Mouse (Mus musculus) Patski (cell line): ENCODE measurements at regions not wholly inside any gene's neighbourhood (a gene's known extent, or its start where the extent isn't known, plus 50 kb on each side); places are given as distances from the start of the nearest gene placed in this dataset.

Source experiments
- ATAC-seq: fragments of 100-300 bp; one replicate; pipeline ENCODE4 v1.8.0; 2021
- CTCF ChIA-PET: fragments of 350-600 bp; sonication (Branson Sonifier 250); formaldehyde crosslinking; loops from one replicate; lab custom pipeline; 2022; ENCODE audit warnings: inconsistent platforms; lab: Charles Lee
- POLR2A ChIA-PET: fragments of 350-600 bp; sonication (Branson Sonifier 250); formaldehyde crosslinking; loops from one replicate; lab custom pipeline; 2022; ENCODE audit warnings: antibody characterized with exemption, inconsistent platforms; lab: Charles Lee
- DNase-seq: peaks from one replicate; pipeline ENCODE4 v3.0.0-alpha.2; 2011; ENCODE audit warnings: low read depth, low spot score
- H3K27me3 ChIP-seq: fragments of 371-371 bp; one replicate; pipeline ENCODE4 v1.5.1; 2021
- CTCF ChIP-seq: fragments of 100-300 bp; IDR thresholded peaks from one replicate; pipeline ENCODE4 v1.5.1; 2021
- in situ Hi-C: fragments of 300-500 bp; cut with MboI; formaldehyde crosslinking; loops from 3 replicates; pipeline ENCODE4 v1.11.1; 2018; ENCODE audit warnings: low pct_unique_long_range_greater_than_20kb, mixed read lengths

DNA sequence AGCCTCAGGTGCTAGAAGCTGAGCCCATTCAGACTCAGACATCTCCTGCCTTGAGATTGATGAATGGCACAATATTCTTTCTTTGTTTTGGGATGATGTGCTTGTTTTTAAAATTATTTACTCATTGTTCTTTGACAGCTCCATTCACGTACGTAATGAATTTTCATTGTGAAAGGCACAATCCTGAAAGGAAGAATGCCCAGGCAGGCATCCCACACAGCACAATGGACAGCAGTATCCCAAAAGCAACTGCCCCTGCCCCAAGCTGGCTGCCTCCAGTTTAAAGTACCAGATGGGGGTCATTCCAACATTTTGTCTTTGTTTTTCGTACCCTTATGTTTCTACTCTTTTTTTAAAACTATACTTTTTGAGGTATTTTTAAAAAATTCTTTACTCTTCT lies 210.9 kb upstream of the St8sia2 start:
- CTCF ChIA-PET, result no interaction called here
- no peaks in the 10 kb centered on the region for H3K27me3 ChIP-seq
- TF ChIP-seq CTCF, result no peak
- in situ Hi-C loops, result no loop called here
- no peak for ATAC-seq
- DNase-seq, result no peak
- POLR2A ChIA-PET, result no interaction called here

- ChIA-PET CTCF (no interaction called here), POLR2A (no interaction called here)
- no peak for ATAC-seq
- no peak for DNase-seq
- in situ Hi-C loops, result no loop called here
- H3K27me3 ChIP-seq, result no peaks in the 10 kb centered on the region
- TF ChIP-seq CTCF, result peak; percentile 66
These were observed 187.2 kb upstream of the St8sia2 start for GRCm38 (mm10) chr7:74200661-74201060.

- H3K27me3 ChIP-seq, result no peaks in the 10 kb centered on the region
- DNase-seq (no peak), ATAC-seq (no peak)
- ChIA-PET POLR2A (no interaction called here), CTCF (no interaction called here)
- TF ChIP-seq CTCF, result no peak
- in situ Hi-C loops, result loop anchor here (25.0 kb wide), 1 partner anchor 536 kb away; no protein-coding TSS in a partner anchor
These were observed 185.3 kb upstream of the St8sia2 start for GRCm38 (mm10) chr7:74198796-74199195.

DNA sequence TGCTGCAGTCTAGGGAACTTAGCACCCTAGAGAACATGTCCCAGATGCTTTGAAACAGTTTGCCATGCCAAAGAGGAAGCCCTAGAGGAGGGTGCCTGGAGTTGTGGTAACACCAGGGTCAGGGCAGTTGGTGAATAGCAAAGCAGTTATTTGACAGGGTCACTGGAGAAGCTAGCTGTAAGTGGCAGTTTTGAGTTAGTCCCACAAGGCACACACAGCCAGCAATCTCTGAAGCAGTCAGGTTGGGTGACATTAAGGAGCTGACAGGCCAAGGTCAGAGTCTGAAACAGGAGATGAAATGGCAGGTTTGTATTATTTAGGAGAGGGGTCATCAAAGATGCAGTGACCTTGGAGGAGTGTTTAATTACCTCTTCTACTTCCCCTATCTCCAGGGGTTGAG lies 171.2 kb upstream of the St8sia2 start:
- in situ Hi-C loops, result loop anchor here (25.0 kb wide), 1 partner anchor 522 kb away; no protein-coding TSS in a partner anchor
- no peak for ATAC-seq
- ChIA-PET CTCF (no interaction called here), POLR2A (no interaction called here)
- DNase-seq, result no peak
- TF ChIP-seq CTCF, result no peak
- H3K27me3 ChIP-seq, result no peaks in the 10 kb centered on the region

DNA sequence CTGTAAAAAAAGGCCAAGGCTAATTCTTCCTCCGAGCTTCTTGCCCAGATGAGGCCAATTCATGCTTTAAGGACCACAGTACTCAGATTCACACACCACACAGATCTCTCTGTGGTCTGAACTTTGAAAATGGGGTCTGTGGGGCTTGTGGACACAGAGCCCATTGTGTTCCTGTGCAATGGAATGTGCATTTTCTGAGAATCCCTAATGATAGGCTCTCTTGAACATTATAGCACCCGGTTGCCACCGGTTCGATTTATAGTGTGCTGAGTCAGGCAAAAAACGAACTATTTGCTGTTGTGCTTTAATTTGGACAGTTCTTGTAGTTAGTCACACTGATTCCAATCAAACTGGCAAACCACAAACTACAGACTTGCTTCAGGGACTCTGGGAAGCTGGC lies 160.7 kb upstream of the St8sia2 start:
- in situ Hi-C loops, result loop anchor here (5.0 to 10.0 kb wide), 2 partner anchors 129 to 217 kb away; no protein-coding TSS in a partner anchor
- DNase-seq (peak; percentile 64), ATAC-seq (peak; percentile 58)
- TF ChIP-seq CTCF, result no peak
- ChIA-PET CTCF (no interaction called here), POLR2A (no interaction called here)
- no peaks in the 10 kb centered on the region for H3K27me3 ChIP-seq

DNA sequence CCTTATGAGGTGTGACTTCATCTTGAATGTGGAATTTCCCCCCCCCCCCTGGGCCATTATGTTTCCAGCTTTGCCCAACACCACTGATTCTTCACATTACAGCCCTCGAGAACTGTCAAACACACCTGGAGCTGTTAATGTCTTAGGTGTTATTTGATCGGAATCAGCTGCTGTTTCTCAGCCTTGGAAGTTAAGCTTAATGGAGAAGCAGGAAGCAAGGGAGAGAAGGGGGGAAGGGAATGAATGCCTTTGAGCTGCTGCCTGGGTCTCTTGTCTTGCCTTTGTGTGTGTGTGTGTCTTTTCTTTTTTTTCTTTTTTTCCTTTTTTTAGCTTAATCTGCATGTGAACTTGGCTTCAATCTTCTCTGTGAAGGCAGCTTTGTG lies 159.7 kb upstream of the St8sia2 start:
- in situ Hi-C loops, result loop anchor here (5.0 to 10.0 kb wide), 2 partner anchors 128 to 216 kb away; no protein-coding TSS in a partner anchor
- no peak for TF ChIP-seq CTCF
- ChIA-PET POLR2A (interaction anchor here (0.6 to 0.8 kb wide), 2 partner anchors 31 to 108 kb away, joined by 3 to 5 read pairs; no protein-coding TSS in a partner anchor), CTCF (interaction anchor here (0.8 to 1.4 kb wide), 3 partner anchors 106 to 632 kb away, joined by 3 read pairs; partner anchors contain the start of gene Chd2)
- ATAC-seq, result no peak
- no peaks in the 10 kb centered on the region for H3K27me3 ChIP-seq
- no peak for DNase-seq

DNA sequence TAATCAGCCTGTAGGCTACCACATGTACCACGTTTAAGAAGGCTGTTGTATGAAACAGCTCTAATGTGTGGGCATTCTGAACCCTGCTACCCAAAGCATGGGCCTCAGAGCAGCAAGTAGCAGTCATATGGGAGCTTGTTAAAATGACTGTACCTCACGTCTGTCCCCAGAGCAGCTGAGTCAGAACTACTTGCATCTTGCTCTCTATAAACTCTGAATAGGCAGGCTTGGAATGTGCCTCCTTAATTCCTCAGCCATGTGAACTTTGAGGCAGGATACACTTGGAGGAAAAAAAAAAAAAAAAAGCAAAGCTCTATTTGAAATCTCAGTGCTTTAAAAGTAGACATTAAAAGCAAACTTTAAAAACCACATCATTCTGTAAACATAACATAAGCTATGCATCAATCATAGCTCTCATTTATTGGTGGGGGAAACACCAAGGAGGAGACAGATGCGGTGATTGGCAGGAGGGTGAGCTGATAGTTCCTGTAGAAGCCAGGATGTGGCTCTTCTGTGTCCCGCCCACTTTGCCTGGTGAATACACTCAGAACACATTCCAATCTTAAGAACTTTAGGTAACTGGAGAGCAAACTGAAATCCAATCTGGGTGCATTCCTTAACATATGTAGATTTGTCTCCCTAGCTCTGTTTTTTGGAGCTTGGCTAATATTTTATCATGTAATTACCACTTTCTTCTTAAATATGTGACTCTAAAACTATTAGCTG lies 159.2 kb upstream of the St8sia2 start:
- H3K27me3 ChIP-seq, result no peaks in the 10 kb centered on the region
- ChIA-PET POLR2A (interaction anchor here (0.6 to 0.8 kb wide), 2 partner anchors 30 to 107 kb away, joined by 3 to 5 read pairs; no protein-coding TSS in a partner anchor), CTCF (interaction anchor here (0.8 to 1.4 kb wide), 4 partner anchors 32 to 631 kb away, joined by 3 read pairs; partner anchors contain the start of gene Chd2)
- in situ Hi-C loops, result loop anchor here (5.0 to 10.0 kb wide), 2 partner anchors 128 to 215 kb away; no protein-coding TSS in a partner anchor
- ATAC-seq (peak; percentile 90), DNase-seq (peak; percentile 54)
- no peak for TF ChIP-seq CTCF

DNA sequence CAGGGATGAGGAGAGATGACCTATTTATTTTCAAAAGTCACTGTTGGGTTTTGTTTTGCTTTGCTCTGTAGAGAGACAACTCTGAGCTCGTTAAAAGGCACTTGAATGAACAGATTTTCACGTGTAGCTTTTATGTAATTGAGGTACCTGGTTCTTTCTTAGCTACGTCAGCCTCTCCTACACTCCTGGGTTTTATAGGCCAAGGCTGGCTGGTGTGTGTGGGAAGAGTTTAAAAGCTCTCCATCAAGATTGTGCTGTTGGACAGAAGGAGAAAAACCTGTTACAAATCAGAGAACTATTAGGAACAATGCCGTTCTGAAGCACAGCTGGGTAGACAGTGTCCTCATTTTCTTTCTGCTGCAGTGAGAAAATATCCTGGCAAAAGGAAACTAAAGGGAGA lies 138.1 kb upstream of the St8sia2 start:
- in situ Hi-C loops, result no loop called here
- ChIA-PET POLR2A (interaction anchor here (0.6 kb wide), 1 partner anchor 35 kb away, joined by 3 read pairs; no protein-coding TSS in a partner anchor), CTCF (no interaction called here)
- no peak for TF ChIP-seq CTCF
- ATAC-seq (no peak), DNase-seq (no peak)
- H3K27me3 ChIP-seq, result no peaks in the 10 kb centered on the region

DNA sequence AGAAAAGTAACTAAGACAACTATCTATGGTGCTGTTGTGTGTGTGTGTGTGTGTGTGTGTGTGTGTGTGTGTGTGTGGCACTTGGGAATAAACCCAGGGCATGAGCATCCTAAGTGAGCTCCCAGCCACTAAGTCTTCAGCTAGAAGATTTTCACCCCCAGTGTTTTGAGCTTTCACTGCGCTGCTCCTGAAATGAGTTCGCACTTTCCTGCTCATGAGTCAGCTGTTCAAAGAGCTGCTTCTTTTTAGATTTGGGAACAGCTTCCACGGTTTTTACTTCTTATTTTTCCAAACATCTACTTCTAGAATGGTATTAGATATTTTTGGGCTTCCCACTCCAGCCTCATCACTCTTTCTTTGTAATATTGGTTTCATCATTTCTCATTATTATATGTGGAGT lies 129.7 kb upstream of the St8sia2 start:
- ChIA-PET CTCF (no interaction called here), POLR2A (no interaction called here)
- DNase-seq (no peak), ATAC-seq (no peak)
- no peak for TF ChIP-seq CTCF
- in situ Hi-C loops, result no loop called here
- H3K27me3 ChIP-seq, result no peaks in the 10 kb centered on the region

DNA sequence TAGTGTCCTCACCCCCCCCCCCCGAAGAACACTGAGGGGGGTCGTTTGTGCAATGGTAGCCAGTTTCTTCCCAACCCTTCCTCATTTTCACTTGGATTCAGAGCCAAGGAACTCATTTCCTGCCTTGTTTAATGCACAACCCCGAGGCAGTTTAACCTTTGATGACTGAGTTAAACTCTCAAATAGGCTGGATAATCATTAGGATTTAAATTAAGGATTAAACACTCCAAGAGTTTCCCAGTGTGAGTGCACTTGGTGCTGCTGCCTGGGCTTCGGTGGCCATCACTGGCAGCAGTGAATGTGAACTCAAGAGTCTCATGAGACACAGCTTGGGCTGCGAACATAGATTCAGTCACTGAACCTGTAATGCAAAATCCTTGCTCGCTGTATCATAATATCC lies 124.7 kb upstream of the St8sia2 start:
- POLR2A ChIA-PET, result no interaction called here
- no peak for TF ChIP-seq CTCF
- ATAC-seq, result no peak
- CTCF ChIA-PET, result no interaction called here
- no peak for DNase-seq
- no peaks in the 10 kb centered on the region for H3K27me3 ChIP-seq
- in situ Hi-C loops, result no loop called here

GRCm38 (mm10) chr7:74130206-74130836 lies 116.8 kb upstream of the St8sia2 start:
- no peak for TF ChIP-seq CTCF
- DNase-seq (no peak), ATAC-seq (no peak)
- in situ Hi-C loops, result no loop called here
- POLR2A ChIA-PET, result no interaction called here
- H3K27me3 ChIP-seq, result peaks cover 4% of the 10 kb centered on the region
- CTCF ChIA-PET, result interaction anchor here (0.9 to 1.2 kb wide), 2 partner anchors 13 to 15 kb away, joined by 3 to 4 read pairs; no protein-coding TSS in a partner anchor
